Mouse (Mus musculus) adipose tissue, adult 10 weeks (tissue): Measurements from ENCODE around the gene Mettl2. TPM values are rescaled to one million over a fixed set of nuclear protein-coding genes. Genes with fewer than 3 reads are reported as not detected.

Experiments used
- polyA plus RNA-seq: library from polyadenylated mRNA; stranded (reverse); fragments of 350-450 nt; fragmentation: Illumina TruSeq; extraction: RNeasy Lipid Tissue Mini Kit (QIAGEN cat#74804); gene quantifications from one replicate; pipeline ENCODE4 v1.2.3, GENCODE M21; 2014; ENCODE audit warnings: low read depth, low replicate concordance

Mettl2 gene
- 19.8 TPM for polyA plus RNA-seq

GRCm38 (mm10) chr11:105125735-105126519, at the start of gene Mettl2:
TSS of gene Mettl2 (plus strand) at chr11:105126425.

GRCm38 (mm10) chr11:105146593-105146992, 20.4 kb downstream of the Mettl2 start, which contains the start of gene Gm10842:
TSS of gene Gm10842 (plus strand) at chr11:105146893.

GRCm38 (mm10) chr11:105178516-105178915, 52.3 kb downstream of the Mettl2 start, which contains the start of gene Tlk2:
TSS of gene Tlk2 (plus strand) at chr11:105178807.

Other genes with a start within 250 kb of the Mettl2 start
- 4.9 TPM for gene Efcab3, start 62.8 kb upstream of the Mettl2 start, polyA plus RNA-seq
- gene Gm10842, start 20.5 kb downstream of the Mettl2 start, polyA plus RNA-seq: not detected
- gene Tlk2, start 52.4 kb downstream of the Mettl2 start, polyA plus RNA-seq: 35.4 TPM
- gene Mrc2, start 166.2 kb downstream of the Mettl2 start, polyA plus RNA-seq: 8.9 TPM